Mouse (Mus musculus) heart, adult 2 months (tissue): ENCODE results near the gene Lrrc8b.

Experiments used
- CTCF ChIP-seq: fragments of 200-600 bp; IDR thresholded peaks from 2 replicates; pipeline ENCODE4 v1.8.1; 2022; ENCODE audit warnings: antibody characterized with exemption, mild to moderate bottlenecking, moderate library complexity
- EP300 ChIP-seq: fragments of 200-500 bp; IDR thresholded peaks from 2 replicates; pipeline ENCODE4 v1.6.1; 2011; ENCODE audit warnings: low read depth, low read length, control low read depth; ENCODE audit not compliant: insufficient read depth
- POLR2A ChIP-seq: fragments of 200-500 bp; IDR thresholded peaks from 2 replicates; pipeline ENCODE4 v1.6.1; 2011; ENCODE audit warnings: mild to moderate bottlenecking, low read depth, low read length, control low read depth; ENCODE audit not compliant: insufficient read depth

DNA sequence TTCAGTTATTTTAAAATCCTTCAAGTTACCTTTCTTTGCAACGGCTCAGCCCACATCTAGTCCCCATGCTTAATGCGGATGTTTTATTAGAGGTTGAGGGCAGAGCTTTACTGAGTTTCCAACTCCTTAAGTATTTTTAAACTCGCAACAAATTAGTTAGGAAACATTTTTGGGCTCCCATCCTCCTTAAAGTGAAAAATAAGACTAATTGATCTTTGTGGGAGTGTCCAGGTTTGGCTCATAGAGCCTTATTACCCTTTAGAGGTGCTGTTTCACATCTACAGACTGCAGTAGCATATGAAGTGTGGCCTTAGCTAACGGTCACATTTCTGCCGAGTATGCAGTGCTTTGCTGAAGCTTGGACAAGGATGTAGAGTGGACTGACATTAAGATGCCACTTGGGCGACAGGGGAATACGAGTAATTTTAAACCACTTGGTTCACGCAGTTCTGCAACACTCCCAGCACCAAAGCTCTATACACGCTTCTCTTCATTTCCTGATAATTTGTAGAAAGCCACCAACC is 104.9 kb downstream of the Lrrc8b start:
- TF ChIP-seq CTCF (no peak), POLR2A (no peak), EP300 (no peak)
